Mouse (Mus musculus): ENCODE measurements around the gene Dixdc1. TPM values are rescaled to one million over a fixed set of nuclear protein-coding genes. Genes with fewer than 3 reads are reported as not detected.

Gene Dixdc1
- total and polyA plus RNA-seq, 2 experiments from 2014 or later, result 28.6 to 33.3 TPM

DNA sequence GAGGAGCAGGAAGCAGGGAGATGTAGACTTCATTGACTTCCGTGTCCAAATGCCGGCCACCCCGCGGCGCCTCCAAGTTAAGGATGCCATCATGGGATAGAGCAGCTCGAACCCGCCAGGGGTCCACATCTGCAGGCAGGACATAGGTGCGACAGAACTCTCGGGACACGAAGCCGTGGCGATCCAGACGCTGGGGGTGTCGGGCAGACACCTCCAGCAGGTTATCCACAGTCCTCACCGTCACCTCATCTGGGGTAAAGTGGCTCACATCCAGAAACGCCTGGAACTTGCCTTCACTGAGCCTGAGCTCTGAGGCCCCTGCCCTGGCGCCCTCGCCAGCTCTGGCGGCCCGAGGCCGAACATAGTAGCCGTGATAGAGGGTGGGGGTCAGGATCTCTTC, 12.0 kb upstream of the Dixdc1 start, which contains the start of gene Cryab:
TSS of gene Cryab (plus strand) at position 3 of the 400 bp plus-strand sequence.
- H3K36me3 ChIP-seq (ENCODE audit: insufficient read depth, low read length), result no peaks in the 10 kb centered on the region
- no peaks in the 10 kb centered on the region for H3K27me3 ChIP-seq (ENCODE audit: insufficient read depth, low read length)
- H3K9me3 ChIP-seq (ENCODE audit: low read length), result no peaks in the 10 kb centered on the region
- ATAC-seq (ENCODE audit: low FRiP score) (no peak), DNase-seq (ENCODE audit: low spot score) (no peak)
- H3K4me3 ChIP-seq (ENCODE audit: low read depth, low read length), result no peak within 1 kb of the TSS
- H3K4me2 ChIP-seq (ENCODE audit: low read depth, low read length, poor library complexity, severe bottlenecking), result no peak within 1 kb of the TSS
- WGBS, result 76% methylated on average over 22 of the region's 22 CpGs
- H3K4me1 ChIP-seq (ENCODE audit: insufficient read depth, low read length), result no peaks in the 10 kb centered on the region
- 0 out of 2 replicates have a peak within 1 kb of the TSS, but pooled peaks have one; percentile 1 for H3K9ac ChIP-seq (replicated peaks; ENCODE audit: low read length, poor library complexity, severe bottlenecking)
- TF ChIP-seq CTCF (IDR thresholded peaks at IDR 0.05), result no peak
- H3K27ac ChIP-seq (ENCODE audit: low read depth, low read length), result no peak within 1 kb of the TSS

DNA sequence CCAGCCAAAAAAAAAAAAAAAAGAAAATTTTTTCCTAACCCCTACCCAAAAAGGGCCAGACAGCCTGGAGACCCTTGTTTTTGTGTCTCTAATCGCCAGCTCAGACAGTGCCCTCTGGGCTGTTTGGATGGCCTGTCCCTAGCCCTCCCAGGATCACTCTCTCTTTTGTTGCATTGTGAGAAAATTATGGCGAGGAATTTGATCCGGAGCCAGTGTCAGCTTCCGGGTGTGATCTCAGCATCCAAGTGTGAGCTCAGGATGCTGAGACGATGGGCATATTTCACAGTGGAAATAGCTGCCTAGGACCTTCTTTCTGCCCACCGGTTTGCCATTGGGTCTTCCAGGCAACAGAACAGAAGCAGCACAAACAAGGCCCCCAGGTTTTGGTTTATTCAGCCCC, 11.4 kb upstream of the Dixdc1 start:
- Histone ChIP-seq H3K36me3 (ENCODE audit: insufficient read depth, low read length) (no peaks in the 10 kb centered on the region), H3K4me2 (ENCODE audit: low read depth, low read length, poor library complexity, severe bottlenecking) (no peak overlapping the region), H3K9me3 (ENCODE audit: low read length) (no peaks in the 10 kb centered on the region), H3K27me3 (ENCODE audit: insufficient read depth, low read length) (no peaks in the 10 kb centered on the region), H3K4me1 (ENCODE audit: insufficient read depth, low read length) (no peaks in the 10 kb centered on the region), H3K27ac (ENCODE audit: low read depth, low read length) (no peak overlapping the region), H3K9ac (replicated peaks; ENCODE audit: low read length, poor library complexity, severe bottlenecking) (no peak overlapping the region), H3K4me3 (ENCODE audit: low read depth, low read length) (no peak overlapping the region)
- ATAC-seq (ENCODE audit: low FRiP score), result no peak
- no peak for DNase-seq (ENCODE audit: low spot score)
- TF ChIP-seq CTCF (IDR thresholded peaks at IDR 0.05), result no peak
- WGBS, result 67% methylated on average over 6 of the region's 6 CpGs

DNA sequence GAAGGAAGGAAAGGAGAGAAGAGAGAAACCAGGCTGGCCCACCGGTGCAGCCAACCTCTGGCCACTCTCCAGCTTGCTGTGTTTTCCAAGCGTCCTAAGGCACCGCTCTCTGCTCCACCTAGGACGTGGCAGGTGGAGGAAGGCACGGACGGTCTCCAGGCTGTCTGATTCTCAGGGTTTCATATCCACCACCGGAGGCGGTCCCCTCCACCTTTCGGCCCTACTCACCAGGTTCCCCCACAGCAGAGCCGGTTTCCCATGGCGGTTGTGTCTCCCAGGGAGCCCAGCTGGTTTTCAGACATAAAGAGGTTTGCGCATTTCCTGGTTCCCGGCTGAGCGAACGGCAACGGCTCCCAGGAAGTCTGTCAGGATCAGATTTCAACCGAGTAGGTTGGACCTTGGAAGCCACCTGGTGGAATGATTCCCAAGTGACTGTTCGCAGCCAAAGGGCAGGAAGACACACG, 6.9 kb upstream of the Dixdc1 start, which contains the start of gene 2310030G06Rik:
TSS of gene 2310030G06Rik (minus strand) at position 323 of the 464 bp plus-strand sequence.
- peak within 1 kb of the TSS; percentile 58 for H3K4me2 ChIP-seq (ENCODE audit: low read depth, low read length, poor library complexity, severe bottlenecking)
- peak within 1 kb of the TSS; percentile 34 for H3K4me3 ChIP-seq (ENCODE audit: low read depth, low read length)
- no peak within 1 kb of the TSS for H3K27ac ChIP-seq (ENCODE audit: low read depth, low read length)
- H3K36me3 ChIP-seq (ENCODE audit: insufficient read depth, low read length), result no peaks in the 10 kb centered on the region
- H3K9ac ChIP-seq (replicated peaks; ENCODE audit: low read length, poor library complexity, severe bottlenecking), result no peak within 1 kb of the TSS; the same call in 1 of the 2 replicates
- peak; percentile 28 for DNase-seq (ENCODE audit: low spot score)
- H3K27me3 ChIP-seq (ENCODE audit: insufficient read depth, low read length), result no peaks in the 10 kb centered on the region
- no peaks in the 10 kb centered on the region for H3K9me3 ChIP-seq (ENCODE audit: low read length)
- no peak for ATAC-seq (ENCODE audit: low FRiP score)
- H3K4me1 ChIP-seq (ENCODE audit: insufficient read depth, low read length), result no peaks in the 10 kb centered on the region
- TF ChIP-seq CTCF (IDR thresholded peaks at IDR 0.05), result peak; percentile 43
- 4% methylated on average over 19 of the region's 19 CpGs for WGBS

DNA sequence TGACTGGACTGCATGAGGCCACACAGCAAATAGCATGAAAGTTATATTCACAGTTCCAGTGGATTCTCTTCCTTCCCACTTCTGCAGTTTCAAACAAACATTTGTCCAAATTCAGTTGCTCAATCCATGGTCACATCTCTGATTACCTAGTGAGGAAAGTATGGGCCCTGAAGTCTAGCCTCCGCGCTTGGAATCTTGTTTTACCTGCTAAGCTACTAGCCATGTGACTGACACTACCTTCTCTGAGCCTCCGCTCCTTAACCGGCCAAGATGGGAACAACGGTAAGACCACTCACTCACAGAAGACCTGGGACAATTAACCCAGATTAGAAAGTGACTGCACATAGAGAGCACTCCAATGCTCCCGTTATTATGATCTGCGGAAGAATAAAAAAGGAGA, 6.5 kb upstream of the Dixdc1 start:
- Histone ChIP-seq H3K27me3 (ENCODE audit: insufficient read depth, low read length) (no peaks in the 10 kb centered on the region), H3K9ac (replicated peaks; ENCODE audit: low read length, poor library complexity, severe bottlenecking) (no peak overlapping the region), H3K4me3 (ENCODE audit: low read depth, low read length) (peak overlapping the region; percentile 34), H3K27ac (ENCODE audit: low read depth, low read length) (no peak overlapping the region), H3K4me2 (ENCODE audit: low read depth, low read length, poor library complexity, severe bottlenecking) (peak overlapping the region; percentile 58), H3K36me3 (ENCODE audit: insufficient read depth, low read length) (no peaks in the 10 kb centered on the region), H3K4me1 (ENCODE audit: insufficient read depth, low read length) (no peaks in the 10 kb centered on the region), H3K9me3 (ENCODE audit: low read length) (no peaks in the 10 kb centered on the region)
- no peak for TF ChIP-seq CTCF (IDR thresholded peaks at IDR 0.05)
- DNase-seq (ENCODE audit: low spot score), result no peak
- no peak for ATAC-seq (ENCODE audit: low FRiP score)
- 18% methylated on average over 7 of the region's 7 CpGs for WGBS

GRCm38 (mm10) chr9:50742744-50743143, 3.4 kb upstream of the Dixdc1 start:
- Histone ChIP-seq H3K4me3 (ENCODE audit: low read depth, low read length) (no peak overlapping the region), H3K4me1 (ENCODE audit: insufficient read depth, low read length) (no peaks in the 10 kb centered on the region), H3K9ac (replicated peaks; ENCODE audit: low read length, poor library complexity, severe bottlenecking) (no peak overlapping the region), H3K4me2 (ENCODE audit: low read depth, low read length, poor library complexity, severe bottlenecking) (no peak overlapping the region), H3K27me3 (ENCODE audit: insufficient read depth, low read length) (no peaks in the 10 kb centered on the region), H3K36me3 (ENCODE audit: insufficient read depth, low read length) (no peaks in the 10 kb centered on the region), H3K27ac (ENCODE audit: low read depth, low read length) (no peak overlapping the region), H3K9me3 (ENCODE audit: low read length) (no peaks in the 10 kb centered on the region)
- DNase-seq (ENCODE audit: low spot score) (no peak), ATAC-seq (ENCODE audit: low FRiP score) (no peak)
- WGBS, result 66% methylated on average over 2 of the region's 2 CpGs
- TF ChIP-seq CTCF (IDR thresholded peaks at IDR 0.05), result no peak

DNA sequence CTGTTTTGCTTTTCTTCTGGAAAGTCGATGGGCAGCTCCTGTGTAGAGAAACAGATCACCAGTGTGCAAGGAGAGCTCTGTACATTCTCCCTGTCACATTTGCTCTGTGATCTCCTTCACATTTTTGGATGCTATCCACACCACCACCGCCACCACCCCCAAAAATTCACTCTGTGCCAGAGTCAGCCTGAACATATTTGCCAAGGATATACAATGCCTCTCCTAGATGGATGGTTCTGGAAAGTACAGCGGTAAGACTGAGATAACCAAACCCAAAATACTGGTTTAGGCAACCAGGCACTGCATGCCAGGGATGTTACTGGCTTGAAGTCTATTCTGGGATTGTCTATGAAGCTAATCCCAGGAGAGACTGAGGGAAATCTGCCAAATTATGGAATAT, 2.9 kb upstream of the Dixdc1 start:
- DNase-seq (ENCODE audit: low spot score) (no peak), ATAC-seq (ENCODE audit: low FRiP score) (no peak)
- no peaks in the 10 kb centered on the region for H3K27me3 ChIP-seq (ENCODE audit: insufficient read depth, low read length)
- H3K36me3 ChIP-seq (ENCODE audit: insufficient read depth, low read length), result no peaks in the 10 kb centered on the region
- no peak overlapping the region for H3K4me2 ChIP-seq (ENCODE audit: low read depth, low read length, poor library complexity, severe bottlenecking)
- H3K4me3 ChIP-seq (ENCODE audit: low read depth, low read length), result no peak overlapping the region
- H3K9ac ChIP-seq (replicated peaks; ENCODE audit: low read length, poor library complexity, severe bottlenecking), result no peak overlapping the region
- H3K27ac ChIP-seq (ENCODE audit: low read depth, low read length), result no peak overlapping the region
- TF ChIP-seq CTCF (IDR thresholded peaks at IDR 0.05), result no peak
- no peaks in the 10 kb centered on the region for H3K4me1 ChIP-seq (ENCODE audit: insufficient read depth, low read length)
- 92% methylated on average over 3 of the region's 3 CpGs for WGBS
- H3K9me3 ChIP-seq (ENCODE audit: low read length), result no peaks in the 10 kb centered on the region
